Mouse (Mus musculus) myocyte (in vitro differentiated cells): ENCODE data around the gene Htr1d. TPM values are rescaled to one million over a fixed set of nuclear protein-coding genes. Genes with fewer than 3 reads are reported as not detected.

Source experiments
- H3K27me3 ChIP-seq: one replicate; pipeline ENCODE4 v1.6.1; 2011; ENCODE audit not compliant: control insufficient read depth, insufficient read depth, insufficient read length
- H3K36me3 ChIP-seq: one replicate; pipeline ENCODE4 v1.6.1; 2011; ENCODE audit not compliant: control insufficient read depth, insufficient read depth
- H3K4me2 ChIP-seq: one replicate; pipeline ENCODE4 v1.6.1; 2011; ENCODE audit warnings: low read depth, control low read depth
- H3K4me3 ChIP-seq: one replicate; pipeline ENCODE4 v1.5.1; 2011; ENCODE audit warnings: mild to moderate bottlenecking, control low read depth, moderate library complexity
- H3K79me2 ChIP-seq: one replicate; pipeline ENCODE4 v1.6.1; 2011; ENCODE audit not compliant: control insufficient read depth, insufficient read depth
- H3ac ChIP-seq: one replicate; pipeline ENCODE4 v1.6.1; 2011; ENCODE audit not compliant: control insufficient read depth, insufficient read length
- CEBPB ChIP-seq: IDR thresholded peaks from 2 replicates; pipeline ENCODE4 v1.6.1; 2011; ENCODE audit warnings: mild to moderate bottlenecking, moderate library complexity; ENCODE audit not compliant: poor library complexity, insufficient read depth, severe bottlenecking
- E2F4 ChIP-seq: IDR thresholded peaks from one replicate; pipeline ENCODE4 v1.6.1; 2011; ENCODE audit warnings: mild to moderate bottlenecking, control low read depth, moderate library complexity; ENCODE audit not compliant: insufficient read depth
- MAX ChIP-seq: IDR thresholded peaks from one replicate; pipeline ENCODE4 v1.6.1; 2011; ENCODE audit warnings: low read depth, mild to moderate bottlenecking, control low read depth
- MYOD1 ChIP-seq, 3 experiments: IDR thresholded peaks; one replicate each; pipeline ENCODE4 v1.6.1; 2011; ENCODE audit warnings: control low read depth in 2 of 3, low read depth in 2 of 3, mild to moderate bottlenecking in 2 of 3, moderate library complexity in 1 of 3; ENCODE audit not compliant: insufficient read length in 2 of 3, control insufficient read depth in 1 of 3
- MYOG ChIP-seq, 3 experiments: IDR thresholded peaks; one replicate each; pipeline ENCODE4 v1.6.1; 2011; ENCODE audit warnings: control low read depth in 2 of 3, low read depth in 2 of 3, mild to moderate bottlenecking in 2 of 3; ENCODE audit not compliant: insufficient read length in 2 of 3, control insufficient read depth in 1 of 3, insufficient read depth in 1 of 3
- POLR2A ChIP-seq: IDR thresholded peaks from one replicate; pipeline ENCODE4 v1.6.1; 2011; ENCODE audit warnings: low read depth, mild to moderate bottlenecking, control low read depth, moderate library complexity; ENCODE audit not compliant: insufficient read length
- POLR2AphosphoS2 ChIP-seq: IDR thresholded peaks from one replicate; pipeline ENCODE4 v1.6.1; 2011; ENCODE audit warnings: low read depth, control low read depth; ENCODE audit not compliant: insufficient read length
- REST ChIP-seq: IDR thresholded peaks from one replicate; pipeline ENCODE4 v1.6.1; 2011; ENCODE audit warnings: mild to moderate bottlenecking, control low read depth, moderate library complexity; ENCODE audit not compliant: insufficient read depth, insufficient read length
- SRF ChIP-seq: IDR thresholded peaks from one replicate; pipeline ENCODE4 v1.6.1; 2011; ENCODE audit warnings: low read depth; ENCODE audit not compliant: control insufficient read depth, insufficient read length
- TCF12 ChIP-seq: IDR thresholded peaks from one replicate; pipeline ENCODE4 v1.6.1; 2011; ENCODE audit warnings: mild to moderate bottlenecking, control low read depth; ENCODE audit not compliant: poor library complexity, insufficient read depth, severe bottlenecking
- TCF3 ChIP-seq: IDR thresholded peaks from one replicate; pipeline ENCODE4 v1.6.1; 2011; ENCODE audit warnings: low read depth, control low read depth; ENCODE audit not compliant: insufficient read length
- USF1 ChIP-seq: IDR thresholded peaks from one replicate; pipeline ENCODE4 v1.6.1; 2011; ENCODE audit warnings: low read depth, mild to moderate bottlenecking, control low read depth, moderate library complexity
- polyA plus RNA-seq: library from polyadenylated mRNA; unstranded; fragments of >200 nt; fragmentation: generic; extraction: Trizol; gene quantifications from one replicate; pipeline ENCODE4 v1.2.1, GENCODE M21; 2012; ENCODE audit warnings: missing spikeins

Htr1d gene
- polyA plus RNA-seq, 1 experiment, result 0.11 TPM

GRCm38 (mm10) chr4:136456516-136457218 lies 33.3 kb downstream of the Htr1d start:
- H3K36me3 ChIP-seq, result no peaks in the 10 kb centered on the region
- H3K79me2 ChIP-seq, result no peaks in the 10 kb centered on the region
- H3ac ChIP-seq, result no peak overlapping the region
- TF ChIP-seq TCF3 (no peak), TCF12 (no peak), MAX (no peak), MYOG (IDR thresholded peaks at IDR 0.05; ENCODE audit: control insufficient read depth in 1 of 3, insufficient read depth in 1 of 3, insufficient read length in 2 of 3, low read depth in 2 of 3) (no peak), SRF (no peak), USF1 (no peak), E2F4 (no peak), REST (no peak), CEBPB (no peak), POLR2A (no peak), POLR2AphosphoS2 (no peak), MYOD1 (IDR thresholded peaks at IDR 0.05; ENCODE audit: control insufficient read depth in 1 of 3, insufficient read length in 2 of 3, low read depth in 2 of 3) (no peak)
- H3K4me2 ChIP-seq, result no peak overlapping the region
- H3K27me3 ChIP-seq, result no peaks in the 10 kb centered on the region
- H3K4me3 ChIP-seq, result no peak overlapping the region

GRCm38 (mm10) chr4:136458276-136458675 lies 35.0 kb downstream of the Htr1d start:
- Histone ChIP-seq H3K36me3 (no peaks in the 10 kb centered on the region), H3K4me2 (no peak overlapping the region), H3K4me3 (no peak overlapping the region), H3K79me2 (no peaks in the 10 kb centered on the region), H3K27me3 (no peaks in the 10 kb centered on the region), H3ac (no peak overlapping the region)
- TF ChIP-seq CEBPB (no peak), MYOD1 (IDR thresholded peaks at IDR 0.05; ENCODE audit: control insufficient read depth in 1 of 3, insufficient read length in 2 of 3, low read depth in 2 of 3) (no peak), MYOG (IDR thresholded peaks at IDR 0.05; ENCODE audit: control insufficient read depth in 1 of 3, insufficient read depth in 1 of 3, insufficient read length in 2 of 3, low read depth in 2 of 3) (no peak), SRF (no peak), MAX (no peak), TCF3 (no peak), POLR2AphosphoS2 (no peak), USF1 (no peak), E2F4 (no peak), POLR2A (no peak), TCF12 (no peak), REST (no peak)

DNA sequence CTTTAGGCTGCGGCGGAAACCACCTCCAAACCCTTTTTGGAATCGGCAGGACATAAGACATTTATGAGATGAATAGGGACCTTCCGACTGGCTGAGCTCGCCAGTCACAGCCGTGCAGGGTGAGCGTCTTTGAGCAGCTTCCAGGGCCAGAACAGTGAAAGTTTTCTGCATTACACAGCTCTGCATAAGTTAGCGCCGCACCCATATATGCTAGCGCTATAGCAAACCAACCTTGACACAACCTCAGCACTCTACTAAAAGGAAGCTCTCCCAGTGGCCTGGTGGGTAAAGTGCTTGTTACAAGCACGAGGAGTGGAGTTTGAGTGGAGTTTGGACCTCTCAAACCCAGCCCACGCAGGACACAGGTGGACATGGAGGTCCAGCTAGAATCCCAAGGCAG lies 35.9 kb downstream of the Htr1d start:
- Histone ChIP-seq H3K79me2 (no peaks in the 10 kb centered on the region), H3ac (no peak overlapping the region), H3K4me3 (no peak overlapping the region), H3K27me3 (no peaks in the 10 kb centered on the region), H3K36me3 (no peaks in the 10 kb centered on the region), H3K4me2 (no peak overlapping the region)
- TF ChIP-seq MYOG (IDR thresholded peaks at IDR 0.05; ENCODE audit: control insufficient read depth in 1 of 3, insufficient read depth in 1 of 3, insufficient read length in 2 of 3, low read depth in 2 of 3) (no peak), TCF3 (no peak), E2F4 (no peak), REST (no peak), TCF12 (no peak), MAX (no peak), POLR2AphosphoS2 (no peak), USF1 (no peak), CEBPB (no peak), MYOD1 (IDR thresholded peaks at IDR 0.05; ENCODE audit: control insufficient read depth in 1 of 3, insufficient read length in 2 of 3, low read depth in 2 of 3) (no peak), POLR2A (no peak), SRF (no peak)

DNA sequence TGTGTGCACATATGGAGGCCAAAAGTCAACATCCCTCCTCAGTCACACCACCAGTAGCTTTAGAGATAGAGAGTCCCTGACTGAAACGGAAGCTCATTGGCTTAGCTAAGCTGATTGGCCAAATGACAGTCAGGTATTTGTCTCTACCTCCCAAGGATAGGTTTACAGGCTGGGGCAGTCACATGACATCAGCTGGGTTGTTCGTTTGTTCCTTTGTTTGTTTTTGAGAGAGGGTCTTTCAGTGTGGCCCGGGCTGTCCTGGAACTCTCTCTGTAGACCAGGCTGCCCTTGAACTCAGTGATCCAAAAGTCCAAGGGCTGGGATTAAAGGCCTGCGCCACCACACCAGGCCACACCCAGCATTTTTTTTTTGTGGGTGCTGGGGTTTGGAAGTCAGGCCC lies 37.9 kb downstream of the Htr1d start:
- no peaks in the 10 kb centered on the region for H3K36me3 ChIP-seq
- no peak overlapping the region for H3ac ChIP-seq
- no peaks in the 10 kb centered on the region for H3K79me2 ChIP-seq
- peak overlapping the region; percentile 35 for H3K4me3 ChIP-seq
- H3K4me2 ChIP-seq, result no peak overlapping the region
- no peaks in the 10 kb centered on the region for H3K27me3 ChIP-seq
- no peak for TF ChIP-seq MAX
- TF ChIP-seq E2F4, result no peak
- TF ChIP-seq TCF3, result no peak
- no peak for TF ChIP-seq REST
- TF ChIP-seq SRF, result no peak
- no peak for TF ChIP-seq MYOG (IDR thresholded peaks at IDR 0.05; ENCODE audit: control insufficient read depth in 1 of 3, insufficient read depth in 1 of 3, insufficient read length in 2 of 3, low read depth in 2 of 3)
- no peak for TF ChIP-seq POLR2A
- no peak for TF ChIP-seq USF1
- no peak for TF ChIP-seq POLR2AphosphoS2
